Mouse (Mus musculus): ENCODE measurements around the gene Hydin.
A peak's percentile ranks its signal among the peaks of the same experiment; 100 is the strongest.
"Not testable (repeated sequence)": the region's sequence is repeated elsewhere in the genome, so short reads cannot be mapped to it uniquely, and the experiment has no call there.

Hydin gene

DNA sequence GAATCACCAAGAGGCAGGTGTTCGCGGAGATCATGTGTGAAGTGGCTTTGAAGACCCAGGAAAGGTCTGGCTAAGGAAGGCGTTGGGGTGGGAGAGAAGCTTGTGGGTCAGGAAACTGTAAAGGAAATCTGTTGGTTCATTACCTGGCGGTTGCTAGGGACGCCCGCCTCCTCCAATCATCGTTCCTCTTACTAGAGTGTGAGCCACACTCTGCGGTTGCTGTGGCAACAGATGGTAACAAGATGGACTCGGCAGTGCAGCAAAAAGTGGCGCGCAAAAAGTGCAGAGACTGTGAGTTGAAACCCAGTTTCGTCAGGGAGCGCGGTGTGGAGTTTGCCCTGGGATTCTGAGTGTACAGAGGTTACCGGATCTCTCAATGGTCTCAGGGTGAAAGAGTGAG is at the start of gene Hydin:
Gene Hydin, plus strand, starts transcription at position 237 of the 400 bp plus-strand sequence.
- peak; percentile 30 for DNase-seq (ENCODE audit: low spot score)

GRCm38 (mm10) chr8:110217198-110217597 is 49.6 kb upstream of the Hydin start:
- no peak for DNase-seq (ENCODE audit: low spot score)

DNA sequence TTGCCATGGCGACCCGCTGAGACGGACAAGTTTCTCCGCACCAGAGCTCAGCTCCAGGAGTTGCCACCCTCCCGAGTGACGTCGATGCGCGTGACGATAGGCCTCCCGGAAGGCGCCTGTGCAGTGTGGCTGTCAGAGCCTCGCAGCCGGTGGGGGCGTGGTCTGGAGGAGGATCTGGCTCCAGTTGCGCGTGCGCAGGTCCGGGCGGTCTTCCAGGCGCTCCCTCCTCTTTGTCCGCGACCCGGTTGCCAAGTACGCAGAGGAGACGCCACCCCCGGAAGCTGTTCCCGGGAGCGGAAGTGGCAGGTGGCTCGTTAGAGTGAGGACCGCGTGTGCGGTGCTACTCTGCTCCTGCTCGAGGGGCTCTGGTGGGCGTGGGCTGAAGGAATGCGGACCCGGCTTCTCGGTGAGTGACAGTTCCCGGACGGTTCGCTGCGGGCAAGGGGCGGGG is 49.1 kb upstream of the Hydin start:
- DNase-seq (ENCODE audit: low spot score) = peak; percentile 99

- no peak for DNase-seq (ENCODE audit: low spot score)
Measured at GRCm38 (mm10) chr8:110218511-110218910, 48.3 kb upstream of the Hydin start.

GRCm38 (mm10) chr8:110220936-110221335 is 45.8 kb upstream of the Hydin start:
- DNase-seq (ENCODE audit: low spot score) = no peak

- DNase-seq (ENCODE audit: low spot score) = no peak
Measured at GRCm38 (mm10) chr8:110230803-110231202, 36.0 kb upstream of the Hydin start.

DNA sequence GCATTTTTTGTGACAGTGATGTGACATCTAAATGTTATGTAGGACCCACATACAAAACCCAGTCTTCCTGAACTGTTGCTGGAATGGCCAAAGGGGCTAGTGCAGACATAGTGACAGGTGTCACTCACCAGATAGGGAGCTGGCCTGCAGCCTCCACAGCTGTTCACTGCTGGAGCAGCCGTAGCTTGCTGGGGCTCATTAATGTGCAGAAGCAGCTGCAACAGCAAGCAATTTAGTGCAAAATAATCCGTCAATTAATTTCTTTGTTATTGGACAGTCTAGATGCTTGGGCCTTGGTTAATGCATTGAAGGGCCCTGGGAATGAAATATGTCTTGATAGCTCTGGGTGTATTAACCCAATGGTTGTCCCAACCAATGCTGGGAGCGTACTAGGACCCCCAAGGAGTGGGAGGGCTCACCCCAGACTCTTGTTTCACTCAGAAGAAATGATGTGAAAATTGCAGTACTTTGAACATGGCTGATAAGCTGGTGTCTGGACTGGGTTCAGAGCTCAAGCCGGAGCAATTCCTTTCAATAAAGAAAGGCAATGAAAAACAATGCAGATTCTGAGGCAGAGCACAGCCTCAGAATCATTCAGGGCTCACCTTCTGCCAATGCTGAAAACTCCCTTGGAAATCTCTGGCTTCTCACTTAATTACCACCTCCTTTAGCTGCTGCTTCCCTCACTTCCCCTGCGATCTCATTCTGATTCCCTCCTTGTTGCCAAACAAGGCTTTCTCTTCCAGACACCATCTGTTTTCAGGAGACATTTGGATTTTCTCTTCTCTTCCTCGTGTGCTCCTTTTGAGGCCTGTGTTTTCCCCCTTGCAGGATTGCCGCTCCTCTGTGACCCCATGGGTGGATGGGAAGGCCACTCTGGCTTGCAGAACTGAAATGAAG is 24.2 kb upstream of the Hydin start:
- DNase-seq (ENCODE audit: low spot score) = no peak

- DNase-seq (ENCODE audit: low spot score) = no peak
Measured at GRCm38 (mm10) chr8:110244566-110244965, 22.2 kb upstream of the Hydin start.

GRCm38 (mm10) chr8:110247238-110247637 is 19.5 kb upstream of the Hydin start:
- no peak for DNase-seq (ENCODE audit: low spot score)

DNA sequence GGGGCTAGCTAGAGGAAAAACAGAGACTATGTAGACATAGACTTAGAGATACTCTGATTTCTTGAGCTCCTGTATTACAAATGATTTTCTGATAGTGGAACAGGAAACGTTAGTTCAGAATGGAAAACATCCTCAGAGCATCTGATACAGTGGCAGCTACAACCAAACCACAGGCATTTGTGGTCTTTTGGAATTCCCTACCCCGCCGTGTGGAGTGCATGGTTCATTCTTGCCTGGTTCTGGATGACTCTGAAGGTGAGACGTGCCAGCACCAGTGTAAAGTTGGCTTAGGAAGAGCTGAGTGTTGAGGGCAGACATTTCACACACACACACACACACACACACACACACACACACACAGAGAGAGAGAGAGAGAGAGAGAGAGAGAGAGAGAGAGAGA is 12.8 kb upstream of the Hydin start:
- no peak for DNase-seq (ENCODE audit: low spot score)

- DNase-seq (ENCODE audit: low spot score) = no peak
Measured at GRCm38 (mm10) chr8:110265796-110266305, 926 bp upstream of the Hydin start.

DNA sequence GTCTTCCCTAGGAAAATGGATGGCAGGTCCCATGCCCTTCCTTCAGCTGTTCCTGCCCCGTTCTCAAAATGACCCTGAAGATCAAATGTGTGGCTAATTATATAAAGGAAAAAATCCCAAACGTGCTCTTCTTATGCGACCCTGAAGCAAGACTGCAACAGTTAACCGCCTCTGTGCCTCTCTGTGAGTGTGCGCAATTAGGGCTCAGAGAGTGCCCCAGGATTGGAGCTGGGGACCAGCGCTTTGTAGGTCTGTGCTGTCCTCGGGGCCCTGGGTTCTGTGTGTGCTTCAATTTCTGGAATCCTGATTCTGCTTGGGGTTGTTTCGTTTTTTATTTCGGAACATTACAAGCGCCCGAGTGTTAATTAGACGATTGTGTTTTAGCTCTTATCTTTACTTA is 491 bp downstream of the Hydin start:
- DNase-seq (ENCODE audit: low spot score) = no peak

GRCm38 (mm10) chr8:110270659-110271058 is 3.9 kb downstream of the Hydin start:
- no peak for DNase-seq (ENCODE audit: low spot score)

GRCm38 (mm10) chr8:110273394-110273793 is 6.6 kb downstream of the Hydin start:
- DNase-seq (ENCODE audit: low spot score) = no peak

DNA sequence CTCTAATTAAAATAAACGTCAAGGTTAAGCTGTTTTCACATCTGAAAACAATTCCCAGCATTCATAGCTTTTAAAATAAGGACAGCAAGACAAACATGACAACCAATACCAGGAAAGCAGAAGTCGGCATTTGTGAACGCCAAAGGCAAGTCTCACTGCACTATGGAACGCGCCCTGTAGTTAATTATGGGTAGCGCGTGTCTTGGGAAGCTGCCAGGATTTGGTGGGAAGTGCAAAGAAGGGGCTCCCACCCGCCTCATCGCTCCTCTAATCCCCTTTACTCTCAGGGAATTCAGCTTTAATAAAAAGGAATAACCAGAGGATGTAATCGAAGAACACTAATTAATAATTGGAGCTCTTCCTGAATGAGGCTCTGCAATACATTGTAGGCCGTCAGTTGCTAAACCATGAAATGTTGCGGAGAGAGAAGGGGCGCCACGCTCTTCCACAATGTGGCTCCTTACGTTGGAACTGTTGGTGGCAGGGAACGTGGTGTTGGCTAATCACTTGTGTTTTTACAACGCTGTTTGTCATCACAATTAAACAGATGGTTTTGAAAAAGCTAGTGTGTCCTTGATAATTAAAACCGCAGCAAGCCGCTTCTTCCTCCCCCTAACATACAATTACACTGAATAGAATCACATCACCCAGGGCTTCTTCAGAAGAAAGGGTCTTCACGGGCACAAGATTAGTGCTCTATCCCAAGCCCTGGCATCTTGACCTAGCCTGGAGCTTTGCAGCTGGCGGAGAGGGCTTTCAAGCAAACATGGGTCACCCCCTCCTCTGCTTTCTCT is 8.9 kb downstream of the Hydin start:
- no peak for DNase-seq (ENCODE audit: low spot score)

DNA sequence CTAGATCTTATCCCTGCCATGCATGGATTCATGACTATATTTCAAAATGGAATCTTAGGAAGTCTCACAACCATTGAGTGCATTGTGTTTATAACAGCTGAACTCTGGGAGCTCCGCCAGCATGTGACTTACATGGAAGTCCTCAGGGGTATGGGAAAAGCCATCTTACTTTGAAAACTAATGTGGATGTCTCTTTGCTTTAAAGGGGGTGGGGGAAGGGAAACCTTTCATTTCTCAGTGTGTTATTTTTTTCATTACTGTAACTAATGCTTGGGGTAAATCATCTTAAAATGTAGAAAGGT is 9.4 kb downstream of the Hydin start:
- no peak for DNase-seq (ENCODE audit: low spot score)

DNA sequence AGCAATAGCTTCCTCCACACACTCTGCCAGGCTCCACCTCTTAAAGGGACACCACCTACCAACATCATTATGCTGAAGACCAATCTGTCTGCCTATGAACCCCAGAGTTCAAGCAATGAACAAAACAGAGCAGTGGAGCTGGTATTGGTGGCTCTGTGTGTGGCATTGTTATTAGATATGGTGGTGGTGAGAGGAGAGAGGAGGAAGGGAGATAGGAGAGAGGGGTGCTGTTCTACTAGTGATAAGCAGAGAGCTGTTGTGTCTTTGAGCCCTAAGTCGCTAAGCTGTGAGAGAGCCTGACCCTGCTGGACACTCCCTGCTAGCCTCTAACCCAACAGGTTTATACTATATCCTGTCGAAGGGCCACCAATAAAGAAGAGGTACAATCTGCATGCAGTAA is 45.9 kb downstream of the Hydin start:
- DNase-seq (ENCODE audit: low spot score) = no peak

GRCm38 (mm10) chr8:110315826-110316225 is 49.0 kb downstream of the Hydin start:
- no peak for DNase-seq (ENCODE audit: low spot score)

- DNase-seq (ENCODE audit: low spot score) = no peak
Measured at GRCm38 (mm10) chr8:110319586-110319985, 52.8 kb downstream of the Hydin start.

DNA sequence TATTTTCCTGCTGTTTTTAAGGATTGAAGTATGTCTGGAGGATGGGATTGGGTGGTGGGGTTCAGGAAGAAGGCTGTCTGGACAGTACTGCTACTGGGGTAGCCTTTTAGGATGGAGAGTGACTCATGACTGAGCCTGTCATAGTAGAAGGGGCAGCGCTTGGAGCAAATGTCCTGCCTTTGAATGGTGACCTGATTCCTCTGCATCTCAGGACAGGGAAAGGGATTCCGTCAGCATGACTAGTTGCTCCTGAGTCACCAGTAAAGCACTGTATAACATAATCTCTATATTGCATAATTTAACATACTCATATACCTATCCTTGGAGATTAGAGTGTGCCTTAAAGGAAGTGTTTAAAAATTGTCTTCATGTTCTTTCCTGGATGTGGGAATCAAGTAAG is 54.7 kb downstream of the Hydin start:
- no peak for DNase-seq (ENCODE audit: low spot score)

DNA sequence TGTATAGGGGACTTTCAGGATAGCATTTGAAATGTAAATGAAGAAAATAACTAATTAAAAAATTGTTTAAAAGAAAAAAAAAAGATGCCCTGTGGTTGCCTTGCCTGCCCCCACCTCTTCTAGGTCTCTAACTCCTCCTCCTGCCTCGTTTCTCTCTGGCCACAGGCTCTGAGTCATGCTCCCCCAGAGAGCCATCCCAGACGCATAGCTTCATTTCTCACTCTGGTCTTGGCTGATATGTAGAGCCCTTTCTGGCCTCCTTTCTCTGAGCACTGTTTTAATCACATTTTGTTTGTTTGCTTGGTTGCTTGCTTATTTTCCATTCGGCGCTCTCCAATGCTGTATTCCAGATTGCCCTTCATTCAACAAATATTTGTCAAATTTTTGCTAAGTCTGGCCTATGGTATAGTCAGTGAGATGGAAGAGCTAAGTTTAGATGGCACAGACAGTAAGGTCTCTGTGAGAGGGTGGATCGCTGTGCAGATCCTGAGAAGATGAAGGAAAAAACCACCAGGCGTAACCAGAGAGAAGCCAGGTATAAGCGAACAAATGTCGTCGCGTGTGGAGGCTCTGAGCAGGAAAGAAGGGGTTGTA is 57.3 kb downstream of the Hydin start:
- DNase-seq (ENCODE audit: low spot score) = no peak

- DNase-seq (ENCODE audit: low spot score) = not testable (repeated sequence)
Measured at GRCm38 (mm10) chr8:110327120-110327519, 60.3 kb downstream of the Hydin start.

DNA sequence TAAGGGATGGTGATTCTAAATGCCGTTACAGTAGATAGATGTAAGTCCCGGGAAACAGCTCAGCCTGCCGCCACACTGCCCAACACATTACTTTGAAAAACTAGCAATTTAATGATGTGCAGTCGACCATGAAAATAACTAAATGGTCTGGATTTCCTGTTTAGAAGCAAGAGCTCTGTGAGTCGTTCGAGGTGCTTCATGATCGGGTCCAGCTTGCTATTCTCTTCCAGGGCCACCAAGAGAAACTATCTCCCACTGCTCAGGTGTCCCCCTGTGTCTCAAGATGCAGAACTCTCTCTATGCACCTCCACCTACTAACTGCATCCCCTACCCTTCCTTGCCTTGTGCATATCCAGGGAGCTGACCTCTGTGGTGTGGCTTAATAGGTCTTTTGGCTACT is 66.6 kb downstream of the Hydin start:
- no peak for DNase-seq (ENCODE audit: low spot score)

Data from ovary, adult 18-20 months (tissue).